Mouse (Mus musculus) skeletal muscle tissue, postnatal 0 days (tissue): ENCODE results near the gene Lgals7. TPM values are rescaled to one million over a fixed set of nuclear protein-coding genes. Genes with fewer than 3 reads are reported as not detected.

ENCODE experiments used
- polyA plus RNA-seq: library from polyadenylated mRNA; unstranded; fragments of >200 nt; fragmentation: Nextera tagmentation; extraction: Ambion mirVana; gene quantifications from 2 replicates; pipeline ENCODE4 v1.2.1, GENCODE M21; 2015

Lgals7 gene
- polyA plus RNA-seq: 0.90 and 22.5 TPM in 2 replicates

DNA sequence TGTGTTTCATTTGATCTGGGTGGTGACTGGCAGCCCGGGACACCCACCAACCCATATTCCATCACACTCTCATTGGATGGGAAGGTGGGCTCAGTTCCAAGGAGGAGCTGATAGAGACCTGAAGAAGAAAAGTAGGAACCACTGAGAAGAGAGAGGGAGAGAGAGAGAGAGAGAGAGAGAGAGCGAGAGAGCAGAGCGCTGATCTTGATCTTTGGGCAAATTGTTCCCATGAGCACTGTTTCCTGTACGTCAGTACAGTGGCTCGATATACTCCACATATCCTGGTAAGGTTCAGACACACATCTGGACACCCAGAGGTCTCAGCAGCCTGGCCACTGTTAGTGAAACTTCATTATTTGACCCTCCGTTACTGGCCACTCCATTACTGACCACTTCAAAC, at the start of gene Lgals7:
Gene Lgals7, plus strand, starts transcription at position 314 of the 400 bp plus-strand sequence.

DNA sequence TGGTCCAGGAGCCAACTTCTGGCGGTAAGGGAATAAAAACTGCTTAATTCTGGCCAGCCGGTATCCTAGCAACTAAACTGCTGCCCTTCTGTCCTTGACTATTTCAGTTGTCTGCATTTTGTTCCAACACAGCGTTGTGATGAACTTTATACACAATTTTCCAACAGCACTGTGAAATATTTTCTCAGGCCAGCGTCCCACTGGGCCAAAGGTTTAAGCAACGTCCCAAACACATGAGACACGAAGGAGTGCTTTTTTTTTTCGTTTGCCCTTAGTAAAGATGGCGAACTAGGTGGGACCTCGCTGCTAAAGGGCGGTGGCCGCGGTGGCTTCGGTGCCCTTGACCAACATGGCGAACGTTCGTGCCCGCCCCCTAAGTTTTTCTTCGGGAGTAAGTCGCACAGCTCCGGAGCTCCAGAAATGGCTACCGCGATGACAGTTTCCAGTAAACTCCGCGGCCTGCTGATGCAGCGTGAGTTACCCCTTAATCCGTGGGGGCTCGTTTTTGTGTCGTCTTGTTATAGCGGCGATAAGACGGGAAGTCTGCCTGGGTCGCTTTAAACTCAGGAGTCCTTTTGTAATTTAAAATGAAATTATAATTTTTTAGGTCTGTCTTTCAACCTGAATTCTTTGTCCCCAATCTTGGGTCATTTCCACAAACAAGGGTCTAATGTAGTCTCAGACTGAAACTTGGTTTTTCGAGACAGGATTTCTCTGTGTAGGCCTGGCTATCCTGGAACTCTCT, 38.5 kb upstream of the Lgals7 start, which contains the start of gene Ech1:
Gene Ech1, plus strand, starts transcription at position 277 of the 745 bp plus-strand sequence.

DNA sequence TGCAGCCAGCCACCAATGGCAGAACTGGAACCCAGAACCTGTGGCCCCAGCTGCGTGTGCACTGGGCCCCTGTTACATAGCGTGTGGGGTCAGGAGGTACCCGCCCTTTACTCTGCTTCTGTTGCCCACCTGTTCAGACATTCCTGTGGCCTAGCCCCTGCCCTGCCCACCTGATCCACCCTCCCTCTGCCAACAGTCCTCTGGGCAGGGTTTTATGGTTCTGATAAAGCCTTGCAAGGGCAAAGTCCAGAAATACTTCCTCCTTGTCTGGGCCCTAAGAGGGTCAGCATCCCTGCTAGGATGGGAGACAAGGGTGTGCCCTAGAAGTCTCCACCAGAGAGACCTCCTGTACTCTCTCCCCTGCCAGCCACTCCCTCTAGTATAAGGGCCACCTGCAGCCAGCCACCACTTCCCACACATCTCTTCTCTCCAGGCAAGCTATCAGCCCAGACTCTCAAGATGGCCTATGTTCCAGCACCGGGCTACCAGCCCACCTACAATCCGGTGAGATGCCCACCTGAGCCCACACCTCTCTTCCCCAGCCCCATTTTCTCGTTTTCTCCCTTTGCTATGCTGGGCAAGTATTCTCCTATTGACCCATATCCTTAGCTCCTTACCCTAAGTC, 29.8 kb upstream of the Lgals7 start, which contains the start of gene Lgals4:
Gene Lgals4, plus strand, starts transcription at position 132 of the 625 bp plus-strand sequence.

DNA sequence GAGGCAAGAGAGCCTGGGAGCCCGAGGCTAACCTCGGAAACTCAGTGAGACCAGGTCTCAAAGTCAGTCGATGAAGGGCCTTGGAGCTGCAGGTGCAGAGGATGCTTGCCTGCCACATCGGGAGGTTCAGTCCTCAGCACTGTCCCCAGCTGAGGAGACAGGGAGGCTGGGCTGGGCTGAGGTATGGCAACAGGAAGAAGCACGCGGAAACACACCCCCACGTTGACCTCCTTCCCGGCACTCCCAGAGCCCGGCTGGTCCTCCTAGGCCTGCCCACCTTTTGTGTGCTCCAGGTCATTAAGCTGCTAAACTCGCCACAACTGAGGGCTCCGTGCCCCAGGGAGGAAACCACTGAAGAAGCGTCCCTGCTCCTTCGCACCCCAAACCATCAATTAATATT, 17.5 kb downstream of the Lgals7 start, which contains the start of gene Capn12:
Gene Capn12, plus strand, starts transcription at position 224 of the 400 bp plus-strand sequence.

Other genes starting within 250 kb of the Lgals7 start
- 0.77 TPM in 1 of 2 replicates, not detected in the other for gene Acp7, start 232.5 kb upstream of the Lgals7 start, polyA plus RNA-seq
- gene Fbxo27, start 171.0 kb upstream of the Lgals7 start, polyA plus RNA-seq: 1.9 and 2.6 TPM in 2 replicates
- 31.7 and 38.9 TPM in 2 replicates for gene Fbxo17, start 147.0 kb upstream of the Lgals7 start, polyA plus RNA-seq
- gene Mrps12, start 122.0 kb upstream of the Lgals7 start, polyA plus RNA-seq: 81.3 and 93.6 TPM in 2 replicates
- 17.2 and 19.4 TPM in 2 replicates for gene Sars2, start 121.9 kb upstream of the Lgals7 start, polyA plus RNA-seq
- not detected in 2 replicates for gene Ccer2, start 107.7 kb upstream of the Lgals7 start, polyA plus RNA-seq
- gene Sirt2, start 97.1 kb upstream of the Lgals7 start, polyA plus RNA-seq: 62.9 and 66.0 TPM in 2 replicates
- gene Nfkbib, start 96.3 kb upstream of the Lgals7 start, polyA plus RNA-seq: 30.2 and 30.6 TPM in 2 replicates
- 2.5 and 3.7 TPM in 2 replicates for gene Rinl, start 74.9 kb upstream of the Lgals7 start, polyA plus RNA-seq
- gene Hnrnpl, start 55.3 kb upstream of the Lgals7 start, polyA plus RNA-seq: 135 and 152 TPM in 2 replicates
- gene Ech1, start 38.6 kb upstream of the Lgals7 start, polyA plus RNA-seq: 346 and 375 TPM in 2 replicates
- gene Lgals4, start 30.0 kb upstream of the Lgals7 start, polyA plus RNA-seq: 11.0 and 14.1 TPM in 2 replicates
- 0.22 and 0.27 TPM in 2 replicates for gene Capn12, start 17.6 kb downstream of the Lgals7 start, polyA plus RNA-seq
- 91.4 and 114 TPM in 2 replicates for gene Actn4, start 98.5 kb downstream of the Lgals7 start, polyA plus RNA-seq
- gene Eif3k, start 118.0 kb downstream of the Lgals7 start, polyA plus RNA-seq: 221 and 242 TPM in 2 replicates
- 1.1 and 1.5 TPM in 2 replicates for gene Map4k1, start 118.2 kb downstream of the Lgals7 start, polyA plus RNA-seq